Mouse (Mus musculus) MEL (cell line): ENCODE data around the gene Tnxb. TPM values are rescaled to one million over a fixed set of nuclear protein-coding genes. Genes with fewer than 3 reads are reported as not detected.

Experiments
- DNase-seq: peaks from one replicate; pipeline ENCODE4 v3.0.0; 2011; ENCODE audit warnings: low read depth, low spot score
- H3K27ac ChIP-seq: 2 replicates; pipeline ENCODE4 v1.5.1; 2012; ENCODE audit warnings: low read depth, mild to moderate bottlenecking, control low read depth, low read length, moderate library complexity; ENCODE audit not compliant: control insufficient read depth
- H3K27me3 ChIP-seq, 2 experiments: fragments of 150-350 bp in 1 of 2; sonication (generic) in 1 of 2; 2 replicates each; pipeline ENCODE4 v1.6.1; 2012; ENCODE audit warnings: low read length in 2 of 2, mild to moderate bottlenecking in 2 of 2, improper control_type of control experiment in 1 of 2, moderate library complexity in 1 of 2; ENCODE audit not compliant: insufficient read depth in 2 of 2, control insufficient read depth in 1 of 2
- H3K36me3 ChIP-seq, 2 experiments: 2 replicates each; pipeline ENCODE4 v1.6.1; 2012 to 2014; ENCODE audit warnings: low read length in 2 of 2, improper control_type of control experiment in 1 of 2, inconsistent platforms in 1 of 2, mild to moderate bottlenecking in 1 of 2; ENCODE audit not compliant: insufficient read depth in 2 of 2, control insufficient read depth in 1 of 2
- H3K4me1 ChIP-seq, 2 experiments: fragments of 150-350 bp in 1 of 2; sonication (generic) in 1 of 2; 2 replicates each; pipeline ENCODE4 v1.6.1; 2012; ENCODE audit warnings: low read length in 2 of 2, improper control_type of control experiment in 1 of 2, mild to moderate bottlenecking in 1 of 2; ENCODE audit not compliant: insufficient read depth in 2 of 2, control insufficient read depth in 1 of 2
- H3K4me3 ChIP-seq, 2 experiments: fragments of 150-350 bp in 1 of 2; sonication (generic) in 1 of 2; 2 replicates each; pipeline ENCODE4 v1.5.1; 2012; ENCODE audit warnings: low read depth in 2 of 2, low read length in 2 of 2, mild to moderate bottlenecking in 2 of 2, moderate library complexity in 2 of 2, control low read depth in 1 of 2, improper control_type of control experiment in 1 of 2; ENCODE audit not compliant: control insufficient read depth in 1 of 2, insufficient read depth in 1 of 2
- H3K79me2 ChIP-seq: 2 replicates; pipeline ENCODE4 v1.6.1; 2012; ENCODE audit warnings: mild to moderate bottlenecking, low read length, moderate library complexity; ENCODE audit not compliant: control insufficient read depth, poor library complexity, insufficient read depth
- H3K9ac ChIP-seq: 2 replicates; pipeline ENCODE4 v1.6.1; 2012; ENCODE audit warnings: low read depth, mild to moderate bottlenecking, control low read depth, low read length, moderate library complexity; ENCODE audit not compliant: control insufficient read depth, poor library complexity, severe bottlenecking
- H3K9me3 ChIP-seq: fragments of 150-350 bp; sonication (generic); replicated peaks from 2 replicates; pipeline ENCODE4 v1.6.1; 2012; ENCODE audit warnings: mild to moderate bottlenecking, low read length, improper control_type of control experiment, moderate library complexity; ENCODE audit not compliant: insufficient read depth
- EP300 ChIP-seq, 2 experiments: IDR thresholded peaks; 2 replicates each; pipeline ENCODE4 v1.6.1; 2011; ENCODE audit warnings: improper control_type of control experiment in 2 of 2, low read length in 2 of 2, low read depth in 1 of 2, mild to moderate bottlenecking in 1 of 2
- KAT2A ChIP-seq: conservative IDR thresholded peaks from 2 replicates; pipeline ENCODE4 v1.6.1; 2012; ENCODE audit warnings: low read depth, low read length, improper control_type of control experiment, inconsistent platforms
- MAZ ChIP-seq: IDR thresholded peaks from 2 replicates; pipeline ENCODE4 v1.6.1; 2012; ENCODE audit warnings: low read depth, mild to moderate bottlenecking, inconsistent platforms, low read length, improper control_type of control experiment
- MXI1 ChIP-seq: IDR thresholded peaks from 2 replicates; pipeline ENCODE4 v1.6.1; 2011; ENCODE audit warnings: mild to moderate bottlenecking, low read depth, low read length, improper control_type of control experiment
- NRF1 ChIP-seq: IDR thresholded peaks from 2 replicates; pipeline ENCODE4 v1.6.1; 2014; ENCODE audit warnings: low read depth, mild to moderate bottlenecking, inconsistent platforms, low read length, improper control_type of control experiment, moderate library complexity; ENCODE audit not compliant: poor library complexity, insufficient read depth, severe bottlenecking
- POLR2A ChIP-seq, 2 experiments: IDR thresholded peaks; 2 replicates each; pipeline ENCODE4 v1.6.1; 2011 to 2012; ENCODE audit warnings: low read length in 2 of 2, mild to moderate bottlenecking in 2 of 2, control low read depth in 1 of 2, improper control_type of control experiment in 1 of 2, low read depth in 1 of 2, moderate library complexity in 1 of 2; ENCODE audit not compliant: control insufficient read depth in 1 of 2, insufficient read depth in 1 of 2, poor library complexity in 1 of 2
- POLR2AphosphoS5 ChIP-seq: IDR thresholded peaks from 2 replicates; pipeline ENCODE4 v1.6.1; 2012; ENCODE audit warnings: low read depth, borderline replicate concordance, mild to moderate bottlenecking, inconsistent platforms, low read length, moderate library complexity, mixed read lengths
- RAD21 ChIP-seq: IDR thresholded peaks from 2 replicates; pipeline ENCODE4 v1.6.1; 2011; ENCODE audit warnings: mild to moderate bottlenecking, low read depth, low read length, improper control_type of control experiment
- SMC3 ChIP-seq: IDR thresholded peaks from 2 replicates; pipeline ENCODE4 v1.6.1; 2011; ENCODE audit warnings: low read depth, low read length, improper control_type of control experiment
- TAL1 ChIP-seq: IDR thresholded peaks from 2 replicates; pipeline ENCODE4 v1.6.1; 2012; ENCODE audit warnings: mild to moderate bottlenecking, inconsistent platforms, low read length, moderate library complexity, mixed read lengths
- TCF12 ChIP-seq: IDR thresholded peaks from 2 replicates; pipeline ENCODE4 v1.6.1; 2014; ENCODE audit warnings: low read depth, mild to moderate bottlenecking, inconsistent platforms, low read length, improper control_type of control experiment, moderate library complexity
- UBTF ChIP-seq: IDR thresholded peaks from 2 replicates; pipeline ENCODE4 v1.6.1; 2012; ENCODE audit warnings: low read depth, mild to moderate bottlenecking, inconsistent platforms, low read length, improper control_type of control experiment, moderate library complexity, borderline replicate concordance; ENCODE audit not compliant: insufficient read depth
- USF2 ChIP-seq, 2 experiments: IDR thresholded peaks; 2 replicates each; pipeline ENCODE4 v1.6.1; 2011 to 2012; ENCODE audit warnings: improper control_type of control experiment in 2 of 2, low read length in 2 of 2, borderline replicate concordance in 1 of 2, inconsistent platforms in 1 of 2, low read depth in 1 of 2, mild to moderate bottlenecking in 1 of 2; ENCODE audit not compliant: insufficient read depth in 1 of 2
- ZKSCAN1 ChIP-seq: IDR thresholded peaks from 2 replicates; pipeline ENCODE4 v1.6.1; 2012; ENCODE audit warnings: low read depth, mild to moderate bottlenecking, inconsistent platforms, low read length, improper control_type of control experiment, moderate library complexity
- ZMIZ1 ChIP-seq: IDR thresholded peaks from 2 replicates; pipeline ENCODE4 v1.6.1; 2012; ENCODE audit warnings: low read depth, mild to moderate bottlenecking, inconsistent platforms, low read length, improper control_type of control experiment, moderate library complexity
- polyA plus RNA-seq, 2 experiments: library from polyadenylated mRNA; stranded (reverse) in 1 of 2; unstranded in 1 of 2; fragments of >175 nt in 1 of 2; fragments of >200 nt in 1 of 2; gene quantifications; 2 replicates each; pipeline versions ENCODE4 v1.2.1 to v1.2.4; 2012; ENCODE audit warnings: low replicate concordance in 2 of 2, low read depth in 1 of 2; ENCODE audit not compliant: insufficient read length in 2 of 2, insufficient read depth in 1 of 2, missing spikeins in 1 of 2
- total RNA-seq: library from RNA; depleted of rRNA; stranded (reverse); fragments of 300-350 nt; gene quantifications from 2 replicates; pipeline ENCODE4 v1.2.3, GENCODE M21; 2012

The Tnxb gene
- total and polyA plus RNA-seq, 3 experiments, result 0.27 to 0.28 TPM; not detected in 1

- TF ChIP-seq USF2 (IDR thresholded peaks at IDR 0.05; ENCODE audit: borderline replicate concordance in 1 of 2, insufficient read depth in 1 of 2, low read depth in 1 of 2, low read length in 2 of 2), result no peak
- no peak for TF ChIP-seq POLR2AphosphoS5
- TF ChIP-seq MAZ, result peak; percentile 88
- TF ChIP-seq MXI1, result peak; percentile 76
- no peak; the same call in 1 of the 2 replicates for TF ChIP-seq KAT2A
- no peak for TF ChIP-seq ZKSCAN1
These were observed 43.0 kb upstream of the Tnxb start (continued) for GRCm38 (mm10) chr17:34627093-34627942.

- Histone ChIP-seq H3K36me3 (peaks cover 0 to 13% of the 10 kb centered on the region in 2 experiments; a peak in 3 of 4 replicates), H3K4me1 (peaks cover 0 to 26% of the 10 kb centered on the region in 2 experiments; a peak in 3 of 4 replicates), H3K79me2 (peaks cover 16% of the 10 kb centered on the region), H3K27me3 (no peaks in the 10 kb centered on the region; a peak in 1 of 4 replicates), H3K27ac (peak within 1 kb of the TSS; percentile 94), H3K4me3 (peak within 1 kb of the TSS; percentile 61 to 91), H3K9me3 (no peaks in the 10 kb centered on the region), H3K9ac (peak within 1 kb of the TSS; percentile 90)
- 0 out of 2 replicates have a peak, but pooled peaks have one; percentile 14 for TF ChIP-seq MAZ
- 0 out of 2 replicates have a peak, but pooled peaks have one; percentile 7 for TF ChIP-seq ZMIZ1
- no peak for TF ChIP-seq NRF1
- TF ChIP-seq UBTF, result peak; percentile 67; the same call in 1 of the 2 replicates
- no peak for TF ChIP-seq SMC3
- TF ChIP-seq TCF12, result 0 out of 2 replicates have a peak, but pooled peaks have one; percentile 4
- peak in 1 of 2 experiments; percentile 13; a peak in 1 of 4 replicates for TF ChIP-seq POLR2A (IDR thresholded peaks at IDR 0.05; ENCODE audit: control insufficient read depth in 1 of 2, insufficient read depth in 1 of 2, low read depth in 1 of 2, low read length in 2 of 2, poor library complexity in 1 of 2)
- no peak for DNase-seq
These were observed 42.2 kb upstream of the Tnxb start, which contains the start of gene Ppt2 for GRCm38 (mm10) chr17:34627943-34628643. TSS of gene Ppt2 (minus strand) at chr17:34628510.

- TF ChIP-seq TAL1 (no peak), EP300 (IDR thresholded peaks at IDR 0.05; ENCODE audit: low read depth in 1 of 2, low read length in 2 of 2) (no peak), SMC3 (no peak), RAD21 (no peak)
- H3K4me3 ChIP-seq, result peak overlapping the region; percentile 61 to 91
- peaks cover 16% of the 10 kb centered on the region for H3K79me2 ChIP-seq
- DNase-seq, result peak; percentile 57
- peaks cover 0 to 26% of the 10 kb centered on the region in 2 experiments; a peak in 3 of 4 replicates for H3K4me1 ChIP-seq
- H3K9ac ChIP-seq, result peak overlapping the region; percentile 90
- no peak overlapping the region for H3K27ac ChIP-seq
- peaks cover 0 to 11% of the 10 kb centered on the region in 2 experiments; a peak in 3 of 4 replicates for H3K36me3 ChIP-seq
- no peaks in the 10 kb centered on the region; a peak in 1 of 4 replicates for H3K27me3 ChIP-seq
- no peaks in the 10 kb centered on the region for H3K9me3 ChIP-seq
These were observed 41.7 kb upstream of the Tnxb start for GRCm38 (mm10) chr17:34628644-34628967.
